Mouse (Mus musculus) cerebellum, postnatal 14 days (tissue): ENCODE results near the gene Idh2.
A peak's percentile ranks its signal among the peaks of the same experiment; 100 is the strongest.

Source experiments
- DNase-seq, 2 experiments: peaks; one replicate each; pipeline ENCODE4 v3.0.0; 2021; ENCODE audit warnings: mixed read lengths in 2 of 2

Idh2 gene

GRCm38 (mm10) chr7:80084484-80084931 lies 30.7 kb downstream of the Idh2 start:
- DNase-seq, result peak; percentile 60 to 79

- no peak for DNase-seq
These were observed 33.3 kb downstream of the Idh2 start for GRCm38 (mm10) chr7:80081586-80082554.

- DNase-seq, result peak; percentile 95 to 98
These were observed 36.3 kb downstream of the Idh2 start for GRCm38 (mm10) chr7:80078792-80079301.

- no peak for DNase-seq
These were observed 37.4 kb downstream of the Idh2 start for GRCm38 (mm10) chr7:80077801-80078200.

- no peak for DNase-seq
These were observed 38.1 kb downstream of the Idh2 start for GRCm38 (mm10) chr7:80076961-80077716.

GRCm38 (mm10) chr7:80075946-80076583 lies 39.1 kb downstream of the Idh2 start:
- no peak for DNase-seq

GRCm38 (mm10) chr7:80074921-80075441 lies 40.2 kb downstream of the Idh2 start:
- no peak for DNase-seq

- no peak for DNase-seq
These were observed 41.7 kb downstream of the Idh2 start for GRCm38 (mm10) chr7:80073506-80073905.

GRCm38 (mm10) chr7:80072297-80072696 lies 42.9 kb downstream of the Idh2 start:
- no peak for DNase-seq

GRCm38 (mm10) chr7:80071209-80071608 lies 44.0 kb downstream of the Idh2 start:
- DNase-seq, result no peak

- DNase-seq, result no peak
These were observed 45.4 kb downstream of the Idh2 start for GRCm38 (mm10) chr7:80069615-80070327.

GRCm38 (mm10) chr7:80068341-80068740 lies 46.9 kb downstream of the Idh2 start:
- no peak for DNase-seq

GRCm38 (mm10) chr7:80066675-80067455 lies 48.3 kb downstream of the Idh2 start:
- no peak for DNase-seq

- DNase-seq, result no peak
These were observed 49.9 kb downstream of the Idh2 start for GRCm38 (mm10) chr7:80065250-80065649.

- no peak for DNase-seq
These were observed 51.1 kb downstream of the Idh2 start for GRCm38 (mm10) chr7:80063902-80064736.

- no peak for DNase-seq
These were observed 51.9 kb downstream of the Idh2 start for GRCm38 (mm10) chr7:80063244-80063643.

- peak; percentile 79 to 81 for DNase-seq
These were observed 52.9 kb downstream of the Idh2 start for GRCm38 (mm10) chr7:80062083-80062826.

- no peak for DNase-seq
These were observed 55.0 kb downstream of the Idh2 start for GRCm38 (mm10) chr7:80060012-80060778.
